Mouse (Mus musculus) lung, adult 2 months (tissue): Measurements from ENCODE around the gene Galnt15.

Experiments used
- CTCF ChIP-seq: fragments of 200-500 bp; IDR thresholded peaks from 2 replicates; pipeline ENCODE4 v1.5.1; 2011; ENCODE audit warnings: mild to moderate bottlenecking, low read length, control low read depth; ENCODE audit not compliant: insufficient read depth
- POLR2A ChIP-seq: fragments of 200-500 bp; IDR thresholded peaks from 2 replicates; pipeline ENCODE4 v1.6.1; 2011; ENCODE audit warnings: low read depth, mild to moderate bottlenecking, control low read depth, low read length, borderline replicate concordance; ENCODE audit errors: extremely low read depth

- no peak for TF ChIP-seq CTCF
- no peak for TF ChIP-seq POLR2A
Observed at GRCm38 (mm10) chr14:32061398-32061797, 32.6 kb downstream of the Galnt15 start.
